Mouse (Mus musculus) C2C12 (cell line): ENCODE results near the gene Kcnj16.

Experiments used
- CEBPB ChIP-seq: IDR thresholded peaks from one replicate; pipeline ENCODE4 v1.6.1; 2011; ENCODE audit warnings: low read depth, mild to moderate bottlenecking, control low read depth, moderate library complexity
- CTCF ChIP-seq: IDR thresholded peaks from one replicate; pipeline ENCODE4 v1.5.1; 2011; ENCODE audit not compliant: control insufficient read depth, insufficient read depth, insufficient read length
- FOSL1 ChIP-seq: IDR thresholded peaks from one replicate; pipeline ENCODE4 v1.8.0; 2011; ENCODE audit warnings: mild to moderate bottlenecking, low read length; ENCODE audit not compliant: poor library complexity, insufficient read depth, severe bottlenecking
- MAX ChIP-seq: IDR thresholded peaks from one replicate; pipeline ENCODE4 v1.6.1; 2011; ENCODE audit warnings: mild to moderate bottlenecking, control low read depth
- MYOG ChIP-seq: IDR thresholded peaks from one replicate; pipeline ENCODE4 v1.6.1; 2011; ENCODE audit not compliant: control insufficient read depth, insufficient read length; ENCODE audit errors: extremely low read depth
- USF1 ChIP-seq: IDR thresholded peaks from one replicate; pipeline ENCODE4 v1.6.1; 2011; ENCODE audit warnings: low read depth, mild to moderate bottlenecking, control low read depth, moderate library complexity

DNA sequence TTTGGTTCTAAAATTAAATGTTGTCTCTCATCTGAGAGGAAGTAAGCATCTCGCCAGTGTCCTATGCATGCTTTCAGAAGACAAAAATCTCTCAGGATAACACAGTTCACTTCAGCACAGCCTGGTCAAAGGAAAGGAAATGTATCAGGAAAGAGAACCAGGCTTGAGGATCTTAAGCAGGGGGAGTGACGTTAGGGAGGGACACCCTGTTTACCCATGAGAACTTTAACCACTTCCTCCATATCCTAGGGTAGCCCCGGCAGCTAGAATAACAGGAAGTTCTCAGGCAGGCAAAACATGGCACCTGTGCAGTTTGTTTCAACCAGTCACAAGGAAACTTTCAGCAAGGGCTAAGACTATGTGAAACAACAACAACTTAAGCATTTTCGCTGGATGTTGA, 25.8 kb downstream of the Kcnj16 start:
- TF ChIP-seq CTCF (no peak), CEBPB (no peak), FOSL1 (no peak), MYOG (no peak), MAX (no peak), USF1 (no peak)
